Mouse (Mus musculus) ES-E14 (cell line): ENCODE measurements at regions not wholly inside any gene's neighbourhood (a gene's known extent, or its start where the extent isn't known, plus 50 kb on each side); places are given as distances from the start of the nearest gene placed in this dataset.

Experiments
- CHD2 ChIP-seq: IDR thresholded peaks from 2 replicates; pipeline ENCODE4 v1.6.1; 2014; ENCODE audit warnings: mild to moderate bottlenecking, low read depth, low read length, inconsistent platforms
- MAFK ChIP-seq: IDR thresholded peaks from 2 replicates; pipeline ENCODE4 v1.6.1; 2014; ENCODE audit warnings: mild to moderate bottlenecking, low read depth, low read length, inconsistent platforms; ENCODE audit not compliant: insufficient read depth
- ZC3H11A ChIP-seq: IDR thresholded peaks from 2 replicates; pipeline ENCODE4 v1.6.1; 2012; ENCODE audit warnings: low read depth, mild to moderate bottlenecking, inconsistent platforms, low read length, borderline replicate concordance

DNA sequence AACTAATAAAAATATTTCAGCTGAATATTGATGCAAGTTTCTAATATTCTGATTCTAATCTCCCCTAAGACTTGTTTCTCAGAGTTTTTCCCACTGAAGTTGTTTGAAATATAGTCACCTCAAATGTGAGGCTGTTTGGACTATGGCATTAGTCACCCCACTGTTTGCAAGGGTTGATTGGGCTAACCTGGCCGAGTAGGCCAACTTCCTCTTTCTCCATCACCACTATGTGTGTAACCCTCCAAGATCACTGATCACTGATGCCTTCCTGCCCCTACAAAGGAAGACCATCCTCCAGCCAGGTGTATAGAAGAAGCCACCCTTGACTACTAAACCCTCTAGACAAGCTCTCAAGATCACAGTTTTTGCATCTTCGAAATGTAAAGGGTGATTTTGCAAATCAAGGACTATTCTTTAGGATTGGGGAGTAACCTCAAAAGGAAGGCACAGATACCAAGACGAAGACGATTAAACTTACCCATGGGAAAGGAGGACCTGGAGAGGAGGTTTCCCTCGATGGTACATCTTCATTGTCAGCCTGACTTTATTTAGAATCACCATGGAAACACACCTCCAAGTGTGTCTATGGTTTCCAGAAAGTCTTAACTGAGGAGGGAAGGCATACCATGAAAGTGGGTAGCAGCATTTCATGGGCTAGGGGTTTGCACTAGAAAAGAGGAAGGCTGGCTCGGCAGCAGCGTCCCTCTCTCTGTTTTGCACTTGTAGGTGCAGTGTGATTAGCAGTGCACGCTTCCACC lies 84.8 kb downstream of the Tmco5 start:
- no peak for TF ChIP-seq MAFK
- no peak for TF ChIP-seq CHD2
- no peak for TF ChIP-seq ZC3H11A
